Mouse (Mus musculus): ENCODE measurements around the gene Keap1. TPM values are rescaled to one million over a fixed set of nuclear protein-coding genes. Genes with fewer than 3 reads are reported as not detected.
"Not testable (repeated sequence)": the region's sequence is repeated elsewhere in the genome, so short reads cannot be mapped to it uniquely, and the experiment has no call there.

Gene Keap1
- polyA plus RNA-seq, 1 experiment from 2014 or later, result 79.7 TPM

GRCm38 (mm10) chr9:21273520-21274228, 34.5 kb upstream of the Keap1 start:
- H3K36me3 ChIP-seq, result peaks cover 96% of the 10 kb centered on the region
- H3K27ac ChIP-seq, result no peak overlapping the region
- ATAC-seq (ENCODE audit: low FRiP score, low read depth), result no peak
- H3K9me3 ChIP-seq, result no peaks in the 10 kb centered on the region
- no peak overlapping the region for H3K9ac ChIP-seq
- 78% methylated on average over 7 of the region's 7 CpGs for WGBS
- H3K27me3 ChIP-seq, result no peaks in the 10 kb centered on the region
- H3K4me1 ChIP-seq, result no peaks in the 10 kb centered on the region
- H3K4me2 ChIP-seq (replicated peaks), result no peak overlapping the region
- no peak overlapping the region for H3K4me3 ChIP-seq

- Histone ChIP-seq H3K27ac (no peak overlapping the region), H3K9ac (no peak overlapping the region), H3K4me2 (replicated peaks) (no peak overlapping the region), H3K36me3 (peaks cover 98% of the 10 kb centered on the region), H3K27me3 (no peaks in the 10 kb centered on the region), H3K9me3 (no peaks in the 10 kb centered on the region), H3K4me3 (no peak overlapping the region), H3K4me1 (no peaks in the 10 kb centered on the region)
- WGBS, result 87% methylated on average over 8 of the region's 8 CpGs
- no peak for ATAC-seq (ENCODE audit: low FRiP score, low read depth)
These were observed 33.9 kb upstream of the Keap1 start for GRCm38 (mm10) chr9:21273094-21273493.

GRCm38 (mm10) chr9:21272391-21272790, 33.2 kb upstream of the Keap1 start:
- no peak overlapping the region for H3K4me3 ChIP-seq
- H3K4me2 ChIP-seq (replicated peaks), result no peak overlapping the region
- peaks cover 95% of the 10 kb centered on the region for H3K36me3 ChIP-seq
- H3K9me3 ChIP-seq, result no peaks in the 10 kb centered on the region
- no peak for ATAC-seq (ENCODE audit: low FRiP score, low read depth)
- 90% methylated on average over 9 of the region's 9 CpGs for WGBS
- no peaks in the 10 kb centered on the region for H3K27me3 ChIP-seq
- H3K9ac ChIP-seq, result no peak overlapping the region
- no peak overlapping the region for H3K27ac ChIP-seq
- no peaks in the 10 kb centered on the region for H3K4me1 ChIP-seq

- WGBS, result 88% methylated on average over 5 of the region's 5 CpGs
These were observed 30.4 kb upstream of the Keap1 start for GRCm38 (mm10) chr9:21269590-21269989.

GRCm38 (mm10) chr9:21268305-21268704, 29.1 kb upstream of the Keap1 start:
- peaks cover 23% of the 10 kb centered on the region for H3K4me1 ChIP-seq
- H3K36me3 ChIP-seq, result peaks cover 61% of the 10 kb centered on the region
- no peak for ATAC-seq (ENCODE audit: low FRiP score, low read depth)
- H3K4me2 ChIP-seq (replicated peaks), result no peak overlapping the region
- H3K9ac ChIP-seq, result no peak overlapping the region
- 92% methylated on average over 16 of the region's 16 CpGs for WGBS
- no peak overlapping the region for H3K4me3 ChIP-seq
- H3K27me3 ChIP-seq, result no peaks in the 10 kb centered on the region
- H3K27ac ChIP-seq, result no peak overlapping the region
- H3K9me3 ChIP-seq, result no peaks in the 10 kb centered on the region

More at GRCm38 (mm10) chr9:21269590-21269989, 30.4 kb upstream of the Keap1 start:
- not testable (repeated sequence) for H3K27ac ChIP-seq; ATAC-seq (ENCODE audit: low FRiP score, low read depth); H3K4me2 ChIP-seq (replicated peaks); H3K4me3 ChIP-seq; H3K9me3 ChIP-seq; H3K27me3 ChIP-seq; H3K9ac ChIP-seq
- H3K36me3 ChIP-seq, result peaks cover 74% of the 10 kb centered on the region
- H3K4me1 ChIP-seq, result peaks cover 18% of the 10 kb centered on the region

- H3K36me3 ChIP-seq, result peaks cover 47% of the 10 kb centered on the region
- WGBS, result 89% methylated on average over 5 of the region's 5 CpGs
- no peak overlapping the region for H3K27ac ChIP-seq
- 0 out of 2 replicates have a peak overlapping the region, but pooled peaks have one; percentile 87 for H3K4me3 ChIP-seq
- no peak overlapping the region; the same call in 1 of the 2 replicates for H3K4me2 ChIP-seq (replicated peaks)
- no peak for ATAC-seq (ENCODE audit: low FRiP score, low read depth)
- peak overlapping the region; percentile 15; the same call in 1 of the 2 replicates for H3K9ac ChIP-seq
- no peaks in the 10 kb centered on the region for H3K9me3 ChIP-seq
- H3K4me1 ChIP-seq, result peaks cover 23% of the 10 kb centered on the region
- H3K27me3 ChIP-seq, result no peaks in the 10 kb centered on the region
These were observed 27.7 kb upstream of the Keap1 start for GRCm38 (mm10) chr9:21266889-21267288.

- H3K27ac ChIP-seq, result no peak overlapping the region
- H3K4me3 ChIP-seq, result peak overlapping the region; percentile 87
- peaks cover 23% of the 10 kb centered on the region for H3K4me1 ChIP-seq
- 0 out of 2 replicates have a peak, but pooled peaks have one; percentile 1 for ATAC-seq (ENCODE audit: low FRiP score, low read depth)
- H3K36me3 ChIP-seq, result peaks cover 34% of the 10 kb centered on the region
- H3K9me3 ChIP-seq, result no peaks in the 10 kb centered on the region
- peak overlapping the region; percentile 89 for H3K4me2 ChIP-seq (replicated peaks)
- H3K27me3 ChIP-seq, result no peaks in the 10 kb centered on the region
- peak overlapping the region; percentile 87 for H3K9ac ChIP-seq
- 6% methylated on average over 11 of the region's 11 CpGs for WGBS
These were observed 26.4 kb upstream of the Keap1 start for GRCm38 (mm10) chr9:21265611-21266010.

GRCm38 (mm10) chr9:21265000-21265561, 25.9 kb upstream of the Keap1 start, which contains the start of gene Atg4d:
TSS of gene Atg4d (plus strand) at chr9:21265293.
- peak; percentile 96 for ATAC-seq (ENCODE audit: low FRiP score, low read depth)
- no peaks in the 10 kb centered on the region for H3K27me3 ChIP-seq
- H3K4me1 ChIP-seq, result peaks cover 23% of the 10 kb centered on the region
- H3K36me3 ChIP-seq, result peaks cover 29% of the 10 kb centered on the region
- peak within 1 kb of the TSS; percentile 87 for H3K4me3 ChIP-seq
- H3K4me2 ChIP-seq (replicated peaks), result peak within 1 kb of the TSS; percentile 89
- under 1% methylated on average over 49 of the region's 49 CpGs for WGBS
- peak within 1 kb of the TSS; percentile 87 for H3K9ac ChIP-seq
- H3K9me3 ChIP-seq, result no peaks in the 10 kb centered on the region
- H3K27ac ChIP-seq, result peak within 1 kb of the TSS; percentile 81

GRCm38 (mm10) chr9:21264272-21264999, 25.3 kb upstream of the Keap1 start:
- H3K4me2 ChIP-seq (replicated peaks), result peak overlapping the region; percentile 89
- WGBS, result 15% methylated on average over 17 of the region's 17 CpGs
- H3K27me3 ChIP-seq, result no peaks in the 10 kb centered on the region
- H3K4me3 ChIP-seq, result peak overlapping the region; percentile 87
- H3K36me3 ChIP-seq, result peaks cover 24% of the 10 kb centered on the region
- H3K9ac ChIP-seq, result peak overlapping the region; percentile 87
- peak overlapping the region; percentile 81 for H3K27ac ChIP-seq
- no peaks in the 10 kb centered on the region for H3K9me3 ChIP-seq
- ATAC-seq (ENCODE audit: low FRiP score, low read depth), result peak; percentile 31; the same call in 1 of the 2 replicates
- peaks cover 23% of the 10 kb centered on the region for H3K4me1 ChIP-seq

GRCm38 (mm10) chr9:21261831-21262230, 22.7 kb upstream of the Keap1 start:
- H3K9me3 ChIP-seq, result no peaks in the 10 kb centered on the region
- H3K27me3 ChIP-seq, result no peaks in the 10 kb centered on the region
- no peak overlapping the region for H3K4me3 ChIP-seq
- peaks cover 21% of the 10 kb centered on the region for H3K4me1 ChIP-seq
- H3K9ac ChIP-seq, result no peak overlapping the region
- 67% methylated on average over 2 of the region's 2 CpGs for WGBS
- no peak overlapping the region for H3K27ac ChIP-seq
- H3K36me3 ChIP-seq, result peaks cover 2% of the 10 kb centered on the region; the same call in 1 of the 2 replicates
- no peak overlapping the region for H3K4me2 ChIP-seq (replicated peaks)
- no peak for ATAC-seq (ENCODE audit: low FRiP score, low read depth)

- no peaks in the 10 kb centered on the region for H3K36me3 ChIP-seq
- no peaks in the 10 kb centered on the region for H3K9me3 ChIP-seq
- WGBS, result 67% methylated on average over 6 of the region's 6 CpGs
- H3K4me3 ChIP-seq, result no peak overlapping the region
- H3K9ac ChIP-seq, result no peak overlapping the region
- no peaks in the 10 kb centered on the region for H3K27me3 ChIP-seq
- no peak overlapping the region for H3K4me2 ChIP-seq (replicated peaks)
- H3K4me1 ChIP-seq, result peaks cover 8% of the 10 kb centered on the region
- no peak for ATAC-seq (ENCODE audit: low FRiP score, low read depth)
- H3K27ac ChIP-seq, result no peak overlapping the region
These were observed 21.4 kb upstream of the Keap1 start for GRCm38 (mm10) chr9:21260491-21261040.

GRCm38 (mm10) chr9:21256349-21256748, 17.2 kb upstream of the Keap1 start:
- H3K36me3 ChIP-seq; H3K4me1 ChIP-seq; ATAC-seq (ENCODE audit: low FRiP score, low read depth); H3K9ac ChIP-seq; H3K4me3 ChIP-seq; H3K27ac ChIP-seq; H3K9me3 ChIP-seq; H3K4me2 ChIP-seq (replicated peaks): not testable (repeated sequence)
- peaks cover 18% of the 10 kb centered on the region for H3K27me3 ChIP-seq
- 87% methylated on average over 4 of the region's 4 CpGs for WGBS
